Comparison of ENCODE assay signal across 7 mouse cellular contexts in the genomic region with DNA sequence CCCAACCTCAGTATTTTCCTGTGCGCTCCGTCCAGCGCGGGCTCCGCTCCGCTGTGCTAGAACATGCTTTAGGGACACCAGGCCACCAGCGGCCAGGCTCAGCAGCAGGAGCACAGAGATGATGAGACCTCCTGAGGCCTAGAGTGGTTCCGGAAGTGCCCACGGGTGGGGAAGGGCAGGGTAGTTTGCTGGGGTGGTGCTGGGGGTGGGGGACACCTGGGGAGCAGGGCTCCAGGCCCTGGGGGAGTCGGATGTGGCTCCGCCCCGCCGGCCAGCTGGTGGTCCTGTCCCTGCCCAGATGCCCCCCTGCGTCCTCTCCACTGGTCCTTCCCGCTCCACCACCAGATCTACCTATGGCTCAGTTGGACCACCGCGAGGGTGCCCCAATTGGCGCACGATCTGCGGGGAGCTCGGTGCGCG. TPM values are rescaled to one million over a fixed set of nuclear protein-coding genes. Genes with fewer than 3 reads are reported as not detected.
DNase-seq lines count a peak whose midpoint lies in the region; ATAC-seq lines count a peak whose summit lies in the region.

No protein-coding gene starts in this region.

- H3K27me3 ChIP-seq in megakaryocyte, embryonic 14.5 days (replicated peaks): peaks cover 73% of the 10 kb centered on the region
- 0 out of 2 replicates have a peak, but pooled peaks cover 14% of the 10 kb centered on the region for H3K27me3 ChIP-seq in embryonic facial prominence, embryonic 13.5 days
- H3K27me3 ChIP-seq in intestine, embryonic 15.5 days (replicated peaks): peaks cover 6% of the 10 kb centered on the region
- peaks cover 28% of the 10 kb centered on the region for H3K27me3 ChIP-seq in midbrain, embryonic 12.5 days

- WGBS in embryonic facial prominence, embryonic 13.5 days: 2% methylated on average over 23 of the region's 23 CpGs
- 3% methylated on average over 23 of the region's 23 CpGs for WGBS in intestine, embryonic 15.5 days
- 2% methylated on average over 23 of the region's 23 CpGs for whole genome bisulfite sequencing in midbrain, embryonic 12.5 days

- peak overlapping the region; percentile 72 for H3K4me3 ChIP-seq in megakaryocyte, embryonic 14.5 days (replicated peaks)
- peak overlapping the region; percentile 48 for H3K4me3 ChIP-seq in embryonic facial prominence, embryonic 13.5 days
- H3K4me3 ChIP-seq in intestine, embryonic 15.5 days (replicated peaks): peak overlapping the region; percentile 40
- peak overlapping the region; percentile 44 for H3K4me3 ChIP-seq in midbrain, embryonic 12.5 days

- peak overlapping the region; percentile 73 for H3K9ac ChIP-seq in embryonic facial prominence, embryonic 13.5 days
- peak overlapping the region; percentile 58 for H3K9ac ChIP-seq in intestine, embryonic 15.5 days
- peak overlapping the region; percentile 57 for H3K9ac ChIP-seq in midbrain, embryonic 12.5 days (replicated peaks)

- no peak for ATAC-seq in megakaryocyte, adult 5-6 weeks (ENCODE audit: poor library complexity, severe bottlenecking)
- ATAC-seq in embryonic facial prominence, embryonic 13.5 days (ENCODE audit: insufficient number of reproducible peaks, insufficient read depth, low FRiP score, low TSS enrichment, low read depth): 0 out of 2 replicates have a peak, but pooled peaks have one; percentile 45
- ATAC-seq in intestine, embryonic 15.5 days: peak; percentile 64
- peak; percentile 71 for ATAC-seq in midbrain, embryonic 12.5 days (ENCODE audit: low FRiP score, low read depth)

- H3K36me3 ChIP-seq in megakaryocyte, embryonic 14.5 days (replicated peaks; ENCODE audit: low read length): no peaks in the 10 kb centered on the region
- H3K36me3 ChIP-seq in embryonic facial prominence, embryonic 13.5 days: no peaks in the 10 kb centered on the region
- H3K36me3 ChIP-seq in intestine, embryonic 15.5 days: no peaks in the 10 kb centered on the region
- H3K36me3 ChIP-seq in midbrain, embryonic 12.5 days: no peaks in the 10 kb centered on the region

- no peak overlapping the region for H3K27ac ChIP-seq in embryonic facial prominence, embryonic 13.5 days
- H3K27ac ChIP-seq in intestine, embryonic 15.5 days: no peak overlapping the region
- H3K27ac ChIP-seq in midbrain, embryonic 12.5 days (replicated peaks): no peak overlapping the region

- peak overlapping the region; percentile 93 for H3K4me2 ChIP-seq in embryonic facial prominence, embryonic 13.5 days
- H3K4me2 ChIP-seq in intestine, embryonic 15.5 days (replicated peaks): peak overlapping the region; percentile 97
- peak overlapping the region; percentile 84 for H3K4me2 ChIP-seq in midbrain, embryonic 12.5 days (replicated peaks)

- no peaks in the 10 kb centered on the region for H3K9me3 ChIP-seq in megakaryocyte, embryonic 14.5 days
- no peaks in the 10 kb centered on the region for H3K9me3 ChIP-seq in embryonic facial prominence, embryonic 13.5 days
- no peaks in the 10 kb centered on the region for H3K9me3 ChIP-seq in intestine, embryonic 15.5 days
- H3K9me3 ChIP-seq in midbrain, embryonic 12.5 days: no peaks in the 10 kb centered on the region

- peak; percentile 32 to 50 for DNase-seq in thymus, postnatal 36 days
- no peak for DNase-seq in adipocyte (ENCODE audit: low spot score)

- H3K4me1 ChIP-seq in megakaryocyte, embryonic 14.5 days: peaks cover 20% of the 10 kb centered on the region
- peaks cover 9% of the 10 kb centered on the region for H3K4me1 ChIP-seq in embryonic facial prominence, embryonic 13.5 days
- peaks cover 11% of the 10 kb centered on the region; the same call in 1 of the 2 replicates for H3K4me1 ChIP-seq in intestine, embryonic 15.5 days (replicated peaks)
- peaks cover 13% of the 10 kb centered on the region for H3K4me1 ChIP-seq in midbrain, embryonic 12.5 days

RNA-seq across cellular contexts. Expression of a gene that starts 3.5 kb away (rescaled TPM):
- not detected in 2 replicates for polyA plus RNA-seq in megakaryocyte, embryonic 14.5 days (2012; ENCODE audit: insufficient read depth, low replicate concordance)
- total RNA-seq in megakaryocyte, adult 5-6 weeks (2015): 0.47 TPM in 1 of 2 replicates, not detected in the other
- total RNA-seq in megakaryocyte, adult 5-6 weeks (2017): 0.11 TPM in 1 of 2 replicates, not detected in the other
- not detected in 2 replicates for polyA plus RNA-seq in embryonic facial prominence, embryonic 13.5 days (2015; fragmentation: Nextera tagmentation; extraction: Ambion mirVana)
- not detected in 2 replicates for polyA plus RNA-seq in intestine, embryonic 15.5 days (2015; fragmentation: Nextera tagmentation; extraction: Ambion mirVana)
- not detected in 2 replicates for polyA plus RNA-seq in midbrain, embryonic 12.5 days (2016; fragmentation: Nextera tagmentation; extraction: Ambion mirVana)

RNA-seq across cellular contexts. Expression of a gene that starts 7.9 kb away (rescaled TPM):
- polyA plus RNA-seq in megakaryocyte, embryonic 14.5 days (2012; ENCODE audit: insufficient read depth, low replicate concordance): not detected in 2 replicates
- 0.48 TPM in 1 of 2 replicates, not detected in the other for total RNA-seq in megakaryocyte, adult 5-6 weeks (2015)
- not detected in 2 replicates for total RNA-seq in megakaryocyte, adult 5-6 weeks (2017)
- polyA plus RNA-seq in embryonic facial prominence, embryonic 13.5 days (2015; fragmentation: Nextera tagmentation; extraction: Ambion mirVana): 0.37 and 1.1 TPM in 2 replicates
- 0.57 and 0.89 TPM in 2 replicates for polyA plus RNA-seq in intestine, embryonic 15.5 days (2015; fragmentation: Nextera tagmentation; extraction: Ambion mirVana)
- 0.71 TPM in 1 of 2 replicates, not detected in the other for polyA plus RNA-seq in midbrain, embryonic 12.5 days (2016; fragmentation: Nextera tagmentation; extraction: Ambion mirVana)

RNA-seq across cellular contexts. Expression of a gene that starts 10.3 kb away (rescaled TPM):
- not detected in 2 replicates for polyA plus RNA-seq in megakaryocyte, embryonic 14.5 days (2012; ENCODE audit: insufficient read depth, low replicate concordance)
- 0.48 and 0.83 TPM in 2 replicates for total RNA-seq in megakaryocyte, adult 5-6 weeks (2015)
- 0.16 TPM in 1 of 2 replicates, not detected in the other for total RNA-seq in megakaryocyte, adult 5-6 weeks (2017)
- polyA plus RNA-seq in embryonic facial prominence, embryonic 13.5 days (2015; fragmentation: Nextera tagmentation; extraction: Ambion mirVana): 0.61 TPM in 1 of 2 replicates, not detected in the other
- 0.30 and 0.47 TPM in 2 replicates for polyA plus RNA-seq in intestine, embryonic 15.5 days (2015; fragmentation: Nextera tagmentation; extraction: Ambion mirVana)
- 0.46 and 0.56 TPM in 2 replicates for polyA plus RNA-seq in midbrain, embryonic 12.5 days (2016; fragmentation: Nextera tagmentation; extraction: Ambion mirVana)

RNA-seq across cellular contexts. Expression of a gene that starts 14.5 kb away (rescaled TPM):
- 0.19 TPM in 1 of 2 replicates, not detected in the other for polyA plus RNA-seq in megakaryocyte, embryonic 14.5 days (2012; ENCODE audit: insufficient read depth, low replicate concordance)
- not detected in 2 replicates for total RNA-seq in megakaryocyte, adult 5-6 weeks (2015)
- not detected in 2 replicates for total RNA-seq in megakaryocyte, adult 5-6 weeks (2017)
- 123 and 136 TPM in 2 replicates for polyA plus RNA-seq in embryonic facial prominence, embryonic 13.5 days (2015; fragmentation: Nextera tagmentation; extraction: Ambion mirVana)
- polyA plus RNA-seq in intestine, embryonic 15.5 days (2015; fragmentation: Nextera tagmentation; extraction: Ambion mirVana): 30.1 and 32.2 TPM in 2 replicates
- polyA plus RNA-seq in midbrain, embryonic 12.5 days (2016; fragmentation: Nextera tagmentation; extraction: Ambion mirVana): 32.2 and 44.0 TPM in 2 replicates

RNA-seq across cellular contexts. Expression of a gene that starts 17.9 kb away (rescaled TPM):
- polyA plus RNA-seq in megakaryocyte, embryonic 14.5 days (2012; ENCODE audit: insufficient read depth, low replicate concordance): 113 and 164 TPM in 2 replicates
- 7.1 and 9.3 TPM in 2 replicates for total RNA-seq in megakaryocyte, adult 5-6 weeks (2015)
- 8.1 and 15.7 TPM in 2 replicates for total RNA-seq in megakaryocyte, adult 5-6 weeks (2017)
- 9.4 and 9.5 TPM in 2 replicates for polyA plus RNA-seq in embryonic facial prominence, embryonic 13.5 days (2015; fragmentation: Nextera tagmentation; extraction: Ambion mirVana)
- 171 and 215 TPM in 2 replicates for polyA plus RNA-seq in intestine, embryonic 15.5 days (2015; fragmentation: Nextera tagmentation; extraction: Ambion mirVana)
- polyA plus RNA-seq in midbrain, embryonic 12.5 days (2016; fragmentation: Nextera tagmentation; extraction: Ambion mirVana): 5.7 and 7.4 TPM in 2 replicates
